Mouse (Mus musculus): Measurements from ENCODE around the gene Tmem236.

DNA sequence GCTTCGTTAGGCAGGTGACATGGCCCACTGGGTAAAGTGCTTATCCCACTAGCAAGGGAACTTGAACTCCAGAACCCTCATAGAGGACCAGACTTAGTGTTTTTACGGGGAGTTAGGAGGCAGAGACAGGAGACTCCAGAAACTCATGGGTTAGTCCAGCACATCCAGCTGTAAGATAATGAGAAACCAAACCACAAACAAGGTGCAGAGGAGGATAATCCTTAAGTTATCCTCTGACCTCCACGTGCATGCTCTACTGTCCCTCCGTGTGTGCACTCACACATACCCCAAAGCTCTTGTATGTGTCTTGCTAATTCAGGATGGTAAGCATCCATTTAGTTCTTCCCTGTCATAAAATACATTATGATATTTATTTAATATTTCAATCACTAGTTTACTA lies 17.3 kb downstream of the Tmem236 start:
- TF ChIP-seq CTCF (IDR thresholded peaks at IDR 0.05) (no peak), EP300 (IDR thresholded peaks at IDR 0.05) (no peak)
